Mouse (Mus musculus) spleen, postnatal 36 days (tissue): ENCODE results near the gene Vmac.
A peak's percentile ranks its signal among the peaks of the same experiment; 100 is the strongest.

ENCODE experiments used
- DNase-seq, 2 experiments: peaks; one replicate each; pipeline ENCODE4 v3.0.0; 2022; ENCODE audit warnings: low spot score in 2 of 2, mixed read lengths in 1 of 2

The Vmac gene

GRCm38 (mm10) chr17:56740118-56740787 is 22.4 kb upstream of the Vmac start:
- DNase-seq, result no peak

DNA sequence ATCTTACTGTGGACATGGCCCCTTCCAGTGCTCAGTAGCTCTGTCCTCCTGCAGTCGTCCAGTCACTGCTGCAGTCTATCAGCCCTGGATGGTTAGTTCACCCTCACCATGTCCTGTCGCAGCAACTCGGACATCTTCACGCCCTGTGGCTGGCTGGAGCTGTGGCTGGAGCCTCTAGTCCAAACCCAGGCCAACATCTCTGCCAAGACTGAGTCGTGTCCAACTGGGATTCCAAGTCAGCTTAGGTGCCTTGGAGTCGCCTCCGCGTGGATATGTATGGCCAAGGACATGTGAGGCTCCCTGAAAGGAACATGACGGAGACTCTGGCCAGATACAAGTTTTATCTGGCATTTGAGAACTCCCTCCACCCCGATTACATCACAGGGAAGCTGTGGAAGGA is 20.4 kb upstream of the Vmac start:
- DNase-seq, result no peak

GRCm38 (mm10) chr17:56736534-56736933 is 18.7 kb upstream of the Vmac start:
- no peak for DNase-seq

DNA sequence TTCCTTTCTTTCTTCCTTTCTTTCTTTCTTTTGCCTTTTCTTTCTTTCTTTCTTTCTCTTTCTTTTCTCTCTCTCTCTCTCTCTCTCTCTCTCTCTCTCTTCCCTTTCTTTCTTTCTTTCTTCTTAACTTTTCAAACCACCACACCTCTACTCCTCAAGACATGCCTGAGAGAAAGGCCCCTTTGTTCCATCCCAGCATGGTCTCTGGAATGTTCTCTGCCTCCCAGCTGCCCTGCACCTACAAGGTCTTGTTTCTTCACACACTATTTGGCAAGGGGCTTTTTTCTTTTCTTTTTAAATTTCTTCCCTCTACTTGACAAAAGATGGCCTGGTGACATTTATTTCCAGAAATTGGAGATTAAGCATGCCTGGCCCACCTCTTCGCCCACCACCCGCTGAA is 11.8 kb upstream of the Vmac start:
- no peak for DNase-seq

GRCm38 (mm10) chr17:56729151-56729550 is 11.3 kb upstream of the Vmac start:
- no peak for DNase-seq

GRCm38 (mm10) chr17:56728117-56728516 is 10.3 kb upstream of the Vmac start:
- no peak for DNase-seq

- no peak for DNase-seq
Measured at GRCm38 (mm10) chr17:56727659-56728058, 9.8 kb upstream of the Vmac start.

DNA sequence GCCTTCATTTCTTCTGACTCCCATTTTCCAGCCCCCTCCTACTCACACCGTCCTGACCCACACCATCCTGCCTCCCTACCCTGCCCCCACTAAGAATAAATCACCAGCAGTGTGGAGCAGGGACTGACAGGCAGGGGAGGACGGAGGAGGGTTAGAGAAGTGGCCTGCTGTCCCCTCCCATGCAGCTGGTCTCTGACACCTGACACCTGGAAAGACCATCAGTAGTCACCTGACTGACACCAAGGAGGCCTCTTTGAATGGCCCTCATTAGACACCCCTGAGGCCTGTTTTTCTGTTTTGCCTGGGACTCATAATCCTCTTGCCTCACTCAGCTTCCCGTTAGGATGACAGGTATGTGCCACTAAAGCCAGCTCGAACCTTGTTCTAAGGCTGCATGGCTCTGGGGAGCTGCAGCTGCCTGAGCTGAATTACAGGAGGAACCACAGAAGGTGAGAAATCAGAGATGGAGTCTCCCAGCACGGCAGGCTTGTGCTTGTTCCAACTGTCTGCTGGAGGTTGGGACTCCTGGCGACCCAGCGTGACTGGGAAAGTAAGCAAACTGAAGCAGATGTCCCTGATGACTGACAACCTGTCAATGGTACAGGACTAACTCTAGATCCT is 9.3 kb upstream of the Vmac start:
- DNase-seq, result no peak

DNA sequence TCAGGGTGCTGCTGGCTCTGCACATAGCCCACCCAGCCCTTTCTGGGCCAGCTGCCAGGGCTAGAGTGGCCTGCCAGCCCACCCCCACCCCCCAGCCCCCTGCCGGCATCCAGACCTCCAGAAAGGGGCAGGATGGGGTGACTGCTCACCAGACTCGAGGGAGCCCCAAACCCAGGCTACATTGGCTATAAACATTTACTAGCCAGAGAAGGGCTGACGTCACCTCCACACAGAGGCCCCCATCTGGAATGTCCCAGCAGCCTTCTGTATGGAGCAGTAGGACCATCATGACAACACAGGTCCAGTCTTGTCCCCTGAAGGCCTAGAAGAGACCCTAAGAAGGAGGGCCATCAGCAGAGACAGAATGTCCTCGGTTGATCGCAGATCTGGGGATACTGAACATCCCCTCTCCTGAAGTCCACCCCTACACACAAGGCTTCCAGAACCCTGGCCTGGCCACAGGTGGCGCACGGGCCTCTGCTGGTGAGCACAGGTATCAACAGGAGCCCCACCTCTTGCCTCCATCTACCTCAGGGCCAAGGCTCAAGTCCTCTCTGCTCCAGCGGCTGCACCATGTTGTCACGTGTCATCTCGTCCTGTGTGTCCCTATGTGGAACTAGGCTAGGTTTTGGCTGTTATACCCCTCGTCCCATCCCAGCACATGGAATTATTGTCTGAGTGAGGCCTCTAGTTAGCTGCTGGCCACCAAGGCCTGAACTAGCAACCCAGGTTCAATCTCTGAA is 5.8 kb upstream of the Vmac start:
- DNase-seq, result no peak

DNA sequence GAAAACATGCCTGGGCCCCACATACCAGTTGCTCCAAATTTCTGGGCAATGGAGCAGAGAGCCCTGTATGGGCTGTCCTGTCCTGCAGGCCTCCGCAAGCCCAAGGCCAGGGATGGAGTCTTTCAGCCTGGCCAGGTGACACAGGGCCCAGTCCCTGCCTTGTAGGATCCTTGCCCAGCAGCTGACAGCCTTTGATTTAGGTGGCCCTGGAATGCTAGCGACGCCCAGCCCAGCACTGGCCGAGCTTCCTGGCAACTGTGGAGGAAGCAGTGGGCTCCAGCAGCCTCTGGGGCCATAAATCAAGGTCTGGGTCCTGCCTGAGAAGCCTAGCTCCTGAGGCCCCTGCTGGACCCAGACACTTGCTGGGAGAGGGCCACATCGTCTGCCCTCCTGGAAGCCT is 4.6 kb upstream of the Vmac start:
- no peak for DNase-seq

DNA sequence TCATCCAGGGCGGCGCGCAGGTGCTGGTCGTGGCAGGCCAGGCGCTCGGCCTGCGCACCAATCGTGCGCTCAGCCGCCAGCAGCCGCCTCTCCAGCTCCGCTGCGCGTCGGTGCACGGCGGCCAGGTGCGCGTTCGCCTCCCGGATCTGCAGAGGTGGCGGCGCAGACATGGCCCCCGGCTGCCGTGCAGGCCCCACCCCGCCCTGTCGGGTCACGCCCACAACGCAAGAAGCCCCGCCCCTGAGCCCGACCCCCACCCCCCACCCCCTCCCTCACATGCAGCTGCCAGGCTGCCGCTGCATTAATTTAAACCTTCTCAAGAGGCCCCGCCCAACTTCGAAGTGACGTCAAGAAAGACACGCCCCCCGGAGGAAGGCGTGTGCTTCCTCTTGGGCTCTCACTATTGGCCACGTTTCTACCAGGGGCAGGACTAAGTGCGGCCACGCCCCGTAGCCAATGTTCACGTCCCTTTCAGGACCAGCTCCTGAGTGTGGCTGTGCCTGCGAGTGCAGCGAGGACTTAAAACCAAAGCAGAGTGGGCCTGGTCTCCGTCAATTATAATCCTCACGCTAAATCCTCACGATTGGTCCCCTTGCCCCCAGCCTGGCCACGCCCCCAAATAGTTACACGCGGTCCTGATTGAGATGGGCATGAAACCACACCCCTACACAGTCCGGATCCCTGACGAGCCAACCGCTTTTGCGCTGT is 1.0 kb downstream of the Vmac start:
- DNase-seq, result peak; percentile 96 to 99

DNA sequence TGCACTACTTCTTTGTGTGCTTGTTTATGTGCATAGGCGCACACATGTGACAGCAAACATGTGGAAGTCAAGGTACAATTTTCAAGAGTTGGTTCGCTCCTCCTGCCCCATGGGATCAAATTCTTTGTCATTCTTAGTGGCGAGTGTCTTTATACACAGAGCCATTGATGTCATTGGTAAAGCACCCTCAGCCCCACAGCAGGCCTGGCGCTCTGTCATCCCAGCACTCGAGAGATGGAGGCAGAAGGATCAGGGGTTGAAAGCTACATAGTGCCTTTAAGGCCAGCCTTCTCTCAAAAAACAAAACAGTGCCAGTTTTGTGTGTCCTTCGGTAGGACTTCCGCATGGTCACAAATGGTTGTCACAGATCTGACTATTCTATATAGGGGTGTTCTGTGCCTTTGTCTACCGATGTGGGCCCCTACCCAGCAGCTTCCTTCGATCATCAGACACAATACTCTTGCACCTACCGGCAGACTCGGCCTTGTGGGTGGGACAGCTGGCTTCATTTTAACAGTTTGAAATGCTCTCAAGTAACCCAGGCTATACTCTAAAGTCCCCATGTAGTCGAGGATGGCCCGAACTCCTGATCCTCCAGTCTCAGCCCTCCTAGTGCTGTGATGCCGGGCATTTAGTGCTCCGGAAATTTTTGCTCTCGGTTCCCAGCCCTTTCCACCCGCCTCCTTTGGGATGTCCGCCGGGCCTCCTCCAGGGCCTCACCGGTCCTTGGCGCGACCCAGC is 1.7 kb downstream of the Vmac start:
- no peak for DNase-seq

- DNase-seq, result no peak
Measured at GRCm38 (mm10) chr17:56715360-56715759, 2.5 kb downstream of the Vmac start.

DNA sequence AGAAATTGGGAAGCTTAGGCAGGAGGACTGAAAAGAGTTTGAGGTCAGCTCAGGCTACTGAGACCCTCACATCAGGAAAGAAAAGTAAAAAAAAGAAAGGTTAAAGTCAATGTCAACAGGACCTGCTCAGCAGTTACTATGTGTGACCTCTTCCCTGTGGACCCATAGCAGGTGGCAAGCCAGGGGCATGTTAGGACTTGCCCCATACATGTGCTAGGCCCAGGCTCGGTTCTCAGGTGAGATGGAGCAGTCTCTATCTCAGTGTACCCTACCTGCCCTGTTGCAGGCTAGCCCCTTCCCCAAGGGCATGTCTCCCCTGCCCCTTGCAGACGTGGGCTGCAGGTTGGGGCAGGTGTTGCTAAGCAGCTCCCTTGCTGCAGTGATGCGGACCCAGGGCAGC is 8.1 kb downstream of the Vmac start:
- no peak for DNase-seq

DNA sequence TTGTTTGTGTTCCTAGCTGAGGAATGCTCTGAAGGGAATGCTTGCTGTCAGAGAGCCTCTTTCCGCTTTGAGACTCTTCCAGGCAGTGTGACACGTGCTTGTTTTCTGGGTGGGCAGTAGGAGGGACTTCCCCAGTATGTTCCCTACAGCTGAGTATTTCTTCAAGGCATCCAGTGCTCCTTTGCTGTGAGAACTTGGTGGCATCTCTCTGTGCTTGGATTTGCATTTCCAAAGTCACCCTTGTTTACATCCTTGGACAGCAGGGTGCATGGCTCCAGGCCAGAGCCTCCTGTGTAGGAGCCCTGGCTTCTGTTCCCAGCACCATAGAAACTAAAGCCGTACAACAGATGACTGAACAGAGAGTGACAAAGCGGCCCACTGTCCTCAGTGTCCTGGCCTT is 9.1 kb downstream of the Vmac start:
- DNase-seq, result no peak

- no peak for DNase-seq
Measured at GRCm38 (mm10) chr17:56706515-56706914, 11.3 kb downstream of the Vmac start.

GRCm38 (mm10) chr17:56703038-56703437 is 14.8 kb downstream of the Vmac start:
- DNase-seq, result no peak

DNA sequence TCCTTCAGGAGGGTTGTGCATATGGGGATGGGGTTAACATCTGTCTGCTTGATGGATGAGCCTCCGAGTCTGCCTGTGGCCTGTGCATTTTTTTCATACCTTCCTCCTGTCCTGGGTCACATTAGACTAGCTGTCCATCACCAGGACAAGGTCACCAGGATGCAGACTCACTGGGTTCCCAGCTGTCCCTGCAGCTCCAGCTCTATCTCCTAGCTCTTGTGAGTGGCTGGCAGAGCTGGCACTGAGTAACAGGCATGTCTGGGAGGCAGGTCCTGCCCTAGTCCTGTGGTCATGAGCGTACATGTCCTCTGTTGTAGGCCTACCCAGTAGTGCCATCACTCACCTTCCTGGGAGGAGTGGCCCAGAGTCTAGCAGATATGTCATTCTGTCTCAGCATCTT is 17.4 kb downstream of the Vmac start:
- no peak for DNase-seq

GRCm38 (mm10) chr17:56693851-56694310 is 23.9 kb downstream of the Vmac start:
- no peak for DNase-seq

DNA sequence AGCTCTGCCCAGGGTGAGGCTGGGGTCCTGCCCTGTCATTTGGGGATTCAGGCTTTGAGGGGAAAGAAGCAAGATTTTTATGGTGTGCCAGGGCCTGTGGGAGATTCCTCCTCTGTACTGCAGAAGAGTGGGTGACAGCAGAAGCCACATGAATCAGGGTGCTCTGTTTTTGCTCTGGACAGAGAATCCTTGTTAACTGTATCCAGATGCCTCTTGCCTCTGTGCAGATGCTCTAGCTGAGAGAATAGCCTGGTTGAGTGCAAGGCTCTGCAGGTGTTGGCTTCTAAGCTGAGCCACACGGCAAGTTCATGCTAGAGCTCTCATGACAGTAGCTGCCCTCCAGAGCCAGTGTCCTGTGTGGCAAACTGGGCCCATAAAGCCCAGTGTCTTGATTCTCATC is 24.4 kb downstream of the Vmac start:
- no peak for DNase-seq

DNA sequence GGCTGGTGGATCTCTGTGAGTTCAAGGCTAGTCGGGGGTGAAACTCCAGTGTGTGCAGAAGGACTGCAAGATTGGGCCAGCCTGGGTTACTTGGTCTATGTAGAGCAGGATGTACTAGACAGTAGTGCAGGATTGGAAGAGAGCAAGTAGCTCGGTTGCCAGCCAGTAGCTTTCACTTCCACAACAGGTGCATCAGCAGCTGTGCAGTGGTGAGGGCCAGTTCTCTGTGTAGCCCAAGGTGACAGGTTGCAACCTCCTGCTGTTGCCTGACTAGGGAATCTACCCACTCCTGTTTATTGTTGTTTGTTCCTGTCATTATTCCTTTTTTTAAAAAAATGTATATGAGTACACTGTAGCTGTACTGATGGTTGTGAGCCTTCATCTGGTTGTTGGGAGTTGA is 29.1 kb downstream of the Vmac start:
- DNase-seq, result no peak

GRCm38 (mm10) chr17:56688045-56688444 is 29.8 kb downstream of the Vmac start:
- no peak for DNase-seq
